Mouse (Mus musculus) left cerebral cortex, postnatal 14 days (tissue): Measurements from ENCODE around the gene Kcnab3. TPM values are rescaled to one million over a fixed set of nuclear protein-coding genes. Genes with fewer than 3 reads are reported as not detected.

Experiments
- DNase-seq, 2 experiments: peaks; one replicate each; pipeline ENCODE4 v3.0.0; 2021 to 2022; ENCODE audit warnings: low spot score in 2 of 2, mixed read lengths in 1 of 2
- intact Hi-C: fragments of 180-260 bp; cut with DNase I; formaldehyde crosslinking; loops from one replicate; pipeline ENCODE4 v1.15.1; 2025
- total RNA-seq, 2 experiments: library from RNA; stranded (reverse); gene quantifications; 2 replicates each; pipeline ENCODE4 v1.2.3; 2021

Gene Kcnab3
- total RNA-seq, 2 experiments from 2014 or later: 30.8 to 36.9 TPM

- intact Hi-C loops: loop anchor here (5.0 kb wide), 1 partner anchor 40 kb away; the partner anchor contains the start of gene Chd3
- DNase-seq: no peak
These were observed 1.6 kb downstream of the Kcnab3 start for GRCm38 (mm10) chr11:69327648-69328047.

GRCm38 (mm10) chr11:69328517-69328916 lies 2.5 kb downstream of the Kcnab3 start:
- intact Hi-C loops: loop anchor here (5.0 kb wide), 1 partner anchor 39 kb away; the partner anchor contains the start of gene Chd3

GRCm38 (mm10) chr11:69331152-69331551 lies 5.1 kb downstream of the Kcnab3 start:
- intact Hi-C loops: no loop called here
- no peak for DNase-seq

More at GRCm38 (mm10) chr11:69328517-69328916, 2.5 kb downstream of the Kcnab3 start:
- DNase-seq: no peak

GRCm38 (mm10) chr11:69331929-69332405 lies 5.9 kb downstream of the Kcnab3 start:
- DNase-seq: peak; percentile 83 to 89
- intact Hi-C loops: no loop called here

GRCm38 (mm10) chr11:69332713-69333253 lies 6.7 kb downstream of the Kcnab3 start:
- intact Hi-C loops: no loop called here
- DNase-seq: no peak

GRCm38 (mm10) chr11:69333922-69334321 lies 7.9 kb downstream of the Kcnab3 start:
- intact Hi-C loops: no loop called here
- no peak for DNase-seq

GRCm38 (mm10) chr11:69334796-69335195 lies 8.7 kb downstream of the Kcnab3 start:
- DNase-seq: no peak

GRCm38 (mm10) chr11:69340161-69341131 lies 14.4 kb downstream of the Kcnab3 start, which contains the start of gene Rnf227:
Rnf227 (plus strand) TSS chr11:69340461.
- DNase-seq: peak; percentile 69 to 77
- intact Hi-C loops: loop anchor here (2.0 kb wide), 1 partner anchor 26 kb away; no protein-coding TSS in a partner anchor

More at GRCm38 (mm10) chr11:69334796-69335195, 8.7 kb downstream of the Kcnab3 start:
- intact Hi-C loops: no loop called here

- no peak for DNase-seq
- intact Hi-C loops: no loop called here
These were observed 20.4 kb downstream of the Kcnab3 start for GRCm38 (mm10) chr11:69346441-69346840.

GRCm38 (mm10) chr11:69356544-69356943 lies 30.5 kb downstream of the Kcnab3 start:
- intact Hi-C loops: no loop called here
- no peak for DNase-seq

- no peak for DNase-seq
- intact Hi-C loops: loop anchor here (1.0 kb wide), 1 partner anchor 8 kb away; no protein-coding TSS in a partner anchor
These were observed 31.6 kb downstream of the Kcnab3 start for GRCm38 (mm10) chr11:69357690-69358089.

- DNase-seq: no peak
- intact Hi-C loops: no loop called here
These were observed 36.0 kb downstream of the Kcnab3 start for GRCm38 (mm10) chr11:69362021-69362420.

- no peak for DNase-seq
- intact Hi-C loops: no loop called here
These were observed 36.4 kb downstream of the Kcnab3 start for GRCm38 (mm10) chr11:69362479-69362878.

GRCm38 (mm10) chr11:69364376-69364775 lies 38.3 kb downstream of the Kcnab3 start:
- intact Hi-C loops: no loop called here
- no peak for DNase-seq

- intact Hi-C loops: loop anchor here (5.0 kb wide), 2 partner anchors 38 to 243 kb away; partner anchors contain the start of genes 9130213A22Rik, Hes7 and Kcnab3
- peak; percentile 89 to 94 for DNase-seq
These were observed 38.9 kb downstream of the Kcnab3 start for GRCm38 (mm10) chr11:69364910-69365309.

- no peak for DNase-seq
- intact Hi-C loops: loop anchor here (2.0 to 5.0 kb wide), 3 partner anchors 25 to 243 kb away; partner anchors contain the start of genes 9130213A22Rik, Hes7, Kcnab3 and Rnf227
These were observed 39.7 kb downstream of the Kcnab3 start for GRCm38 (mm10) chr11:69365722-69366121.

GRCm38 (mm10) chr11:69366157-69366854 lies 40.2 kb downstream of the Kcnab3 start:
- intact Hi-C loops: loop anchor here (2.0 to 5.0 kb wide), 3 partner anchors 26 to 244 kb away; partner anchors contain the start of genes 9130213A22Rik, Hes7, Kcnab3 and Rnf227
- DNase-seq: peak; percentile 96 to 98

- DNase-seq: peak; percentile 50 to 70
- intact Hi-C loops: loop anchor here (2.0 to 5.0 kb wide), 3 partner anchors 26 to 245 kb away; partner anchors contain the start of genes 9130213A22Rik, Hes7, Kcnab3 and Rnf227
These were observed 41.0 kb downstream of the Kcnab3 start for GRCm38 (mm10) chr11:69366855-69367615.
